Mouse (Mus musculus): ENCODE results near the gene Tctex1d4. TPM values are rescaled to one million over a fixed set of nuclear protein-coding genes. Genes with fewer than 3 reads are reported as not detected.

The Tctex1d4 gene
- total and polyA plus RNA-seq, 3 experiments, result 0.98 TPM; not detected in 2

DNA sequence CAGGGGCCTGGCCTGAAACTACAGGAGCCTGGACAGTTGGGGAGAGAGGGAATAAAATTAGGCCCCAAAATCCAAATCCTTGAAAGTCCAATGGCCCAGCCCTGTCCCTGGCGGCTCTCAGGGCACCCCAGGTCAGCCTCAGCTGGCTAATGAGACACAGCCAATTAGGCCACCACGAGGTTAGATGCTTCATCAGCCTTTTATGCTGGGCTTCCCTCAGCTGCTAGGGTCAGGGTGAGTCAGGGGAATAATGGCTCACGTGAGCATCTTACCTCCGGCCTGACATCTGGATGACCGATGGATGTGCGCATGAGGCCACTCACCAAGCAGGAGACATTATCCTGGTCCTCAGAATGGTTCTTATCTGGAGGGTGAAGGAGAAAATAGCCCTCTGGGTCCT is 4.2 kb downstream of the Tctex1d4 start:
- DNase-seq (ENCODE audit: extremely low read depth), result no peak
- Histone ChIP-seq H3K9ac (ENCODE audit: insufficient read depth, low read depth) (no peak overlapping the region), H3K9me3 (replicated peaks; ENCODE audit: low read length) (no peaks in the 10 kb centered on the region), H3K27ac (ENCODE audit: insufficient read depth, low read depth) (no peak overlapping the region), H3K36me3 (replicated peaks in 1 of 2; ENCODE audit: control insufficient read depth in 1 of 2, insufficient read depth in 1 of 2, low read length in 1 of 2) (peaks cover 35 to 50% of the 10 kb centered on the region in 2 experiments), H3K4me2 (ENCODE audit: insufficient read depth, low read depth, poor library complexity, severe bottlenecking) (no peak overlapping the region), H3K27me3 (replicated peaks) (no peaks in the 10 kb centered on the region), H3K4me1 (ENCODE audit: control insufficient read depth in 1 of 2, insufficient read depth in 2 of 2) (peaks cover 25 to 68% of the 10 kb centered on the region in 2 experiments), H3K4me3 (replicated peaks in 1 of 3; ENCODE audit: low read depth in 2 of 3, low read length in 2 of 3, poor library complexity in 1 of 3) (no peak overlapping the region), H3K79me2 (replicated peaks; ENCODE audit: control insufficient read depth, extremely low read depth, insufficient read depth, poor library complexity, severe bottlenecking) (peaks cover 20% of the 10 kb centered on the region)
- dilution Hi-C loops (cut with MboI; ENCODE audit: extremely low pct_ligation_motif_present, extremely low pct_unique_long_range_greater_than_20kb, low sequenced_read_pairs) (no loop called here), in situ Hi-C loops (cut with MboI; ENCODE audit: low pct_ligation_motif_present, low pct_unique_long_range_greater_than_20kb, low sequenced_read_pairs) (loop anchor here (5.0 kb wide), 1 partner anchor 128 kb away; no protein-coding TSS in a partner anchor)
- TF ChIP-seq CTCF (conservative IDR thresholded peaks at IDR 0.05 in 1 of 2, IDR thresholded peaks at IDR 0.05 in 1 of 2; ENCODE audit: low read depth in 2 of 2, low read length in 2 of 2) (no peak), MAZ (IDR thresholded peaks at IDR 0.05; ENCODE audit: low read depth, low read length) (no peak), POLR2AphosphoS2 (IDR thresholded peaks at IDR 0.05; ENCODE audit: low read depth, low read length) (no peak), HCFC1 (IDR thresholded peaks at IDR 0.05; ENCODE audit: low read depth, low read length) (no peak), CHD2 (IDR thresholded peaks at IDR 0.05; ENCODE audit: low read length) (no peak), IRF4 (IDR thresholded peaks at IDR 0.05; ENCODE audit: low read depth, low read length) (no peak), POLR2A (IDR thresholded peaks at IDR 0.05; ENCODE audit: low read depth, low read length) (no peak), KAT2A (IDR thresholded peaks at IDR 0.05; ENCODE audit: insufficient replicate concordance, low read length) (no peak)

DNA sequence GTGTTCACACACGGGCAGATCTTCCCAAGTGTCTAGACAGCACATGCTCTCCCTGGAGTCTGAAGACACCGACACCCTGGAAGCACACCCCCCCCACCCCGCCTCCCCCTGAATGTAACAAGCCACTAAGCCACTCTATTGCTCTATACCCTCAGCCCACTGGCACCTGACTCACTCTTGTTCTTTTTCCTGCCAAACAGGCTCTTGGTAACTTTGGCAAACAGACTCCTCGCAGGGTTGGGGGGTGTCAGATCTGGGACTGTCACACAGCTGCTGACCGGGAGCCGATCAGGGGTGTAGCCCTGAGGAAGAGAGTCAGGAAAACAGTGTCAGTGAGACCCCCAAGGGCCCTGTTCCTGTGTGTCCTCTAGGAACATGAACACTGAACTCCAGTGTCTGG is 4.6 kb downstream of the Tctex1d4 start:
- dilution Hi-C loops (cut with MboI; ENCODE audit: extremely low pct_ligation_motif_present, extremely low pct_unique_long_range_greater_than_20kb, low sequenced_read_pairs), result no loop called here
- Histone ChIP-seq H3K36me3 (replicated peaks in 1 of 2; ENCODE audit: control insufficient read depth in 1 of 2, insufficient read depth in 1 of 2, low read length in 1 of 2) (peaks cover 35 to 50% of the 10 kb centered on the region in 2 experiments), H3K27ac (ENCODE audit: insufficient read depth, low read depth) (no peak overlapping the region), H3K4me3 (replicated peaks in 1 of 3; ENCODE audit: low read depth in 2 of 3, low read length in 2 of 3, poor library complexity in 1 of 3) (no peak overlapping the region), H3K4me2 (ENCODE audit: insufficient read depth, low read depth, poor library complexity, severe bottlenecking) (no peak overlapping the region), H3K4me1 (ENCODE audit: control insufficient read depth in 1 of 2, insufficient read depth in 2 of 2) (peaks cover 26 to 68% of the 10 kb centered on the region in 2 experiments), H3K9ac (ENCODE audit: insufficient read depth, low read depth) (no peak overlapping the region), H3K79me2 (replicated peaks; ENCODE audit: control insufficient read depth, extremely low read depth, insufficient read depth, poor library complexity, severe bottlenecking) (peaks cover 20% of the 10 kb centered on the region), H3K27me3 (replicated peaks) (no peaks in the 10 kb centered on the region), H3K9me3 (replicated peaks; ENCODE audit: low read length) (no peaks in the 10 kb centered on the region)
- in situ Hi-C loops (cut with MboI; ENCODE audit: low pct_ligation_motif_present, low pct_unique_long_range_greater_than_20kb, low sequenced_read_pairs), result loop anchor here (5.0 kb wide), 1 partner anchor 129 kb away; no protein-coding TSS in a partner anchor
- no peak for DNase-seq (ENCODE audit: extremely low read depth)
- TF ChIP-seq CTCF (conservative IDR thresholded peaks at IDR 0.05 in 1 of 2, IDR thresholded peaks at IDR 0.05 in 1 of 2; ENCODE audit: low read depth in 2 of 2, low read length in 2 of 2) (no peak), NRF1 (IDR thresholded peaks at IDR 0.05; ENCODE audit: low read depth, low read length) (no peak), JUN (IDR thresholded peaks at IDR 0.05; ENCODE audit: insufficient read depth, low read depth, low read length) (no peak), GABPA (IDR thresholded peaks at IDR 0.05; ENCODE audit: insufficient replicate concordance, low read depth, low read length) (no peak), HCFC1 (IDR thresholded peaks at IDR 0.05; ENCODE audit: low read depth, low read length) (no peak), RAD21 (IDR thresholded peaks at IDR 0.05; ENCODE audit: low read depth, low read length) (no peak), SIN3A (IDR thresholded peaks at IDR 0.05; ENCODE audit: low read length) (no peak), BHLHE40 (IDR thresholded peaks at IDR 0.05; ENCODE audit: low read depth, low read length) (no peak), RCOR1 (conservative IDR thresholded peaks at IDR 0.05; ENCODE audit: low read depth, low read length) (no peak), CHD2 (IDR thresholded peaks at IDR 0.05; ENCODE audit: low read length) (no peak), POLR2A (IDR thresholded peaks at IDR 0.05; ENCODE audit: low read depth, low read length) (no peak), NELFE (IDR thresholded peaks at IDR 0.05; ENCODE audit: low read depth, low read length) (no peak), JUND (conservative IDR thresholded peaks at IDR 0.05; ENCODE audit: low read depth, low read length) (no peak), KAT2A (IDR thresholded peaks at IDR 0.05; ENCODE audit: insufficient replicate concordance, low read length) (no peak)
